Mouse (Mus musculus) embryonic facial prominence, embryonic 14.5 days (tissue): Measurements from ENCODE around the gene Morf4l2. TPM values are rescaled to one million over a fixed set of nuclear protein-coding genes. Genes with fewer than 3 reads are reported as not detected.

ENCODE experiments used
- ATAC-seq: fragments of 200-750 bp; cut with Nextera tagmentation; 2 replicates; pipeline ENCODE4 v1.8.0; 2017; ENCODE audit warnings: low read depth, moderate number of reproducible peaks, moderate TSS enrichment
- DNase-seq: peaks from one replicate; pipeline ENCODE4 v3.0.0-alpha.2; 2015; ENCODE audit warnings: low spot score
- H3K27ac ChIP-seq: fragments of 300-500 bp; sonication (generic); replicated peaks from 2 replicates; pipeline ENCODE4 v1.5.1; 2014; ENCODE audit warnings: low read depth, mild to moderate bottlenecking, low read length, moderate library complexity
- H3K27me3 ChIP-seq: fragments of 300-500 bp; sonication (generic); replicated peaks from 2 replicates; pipeline ENCODE4 v1.6.1; 2014; ENCODE audit warnings: low read length; ENCODE audit not compliant: control insufficient read depth, insufficient read depth
- H3K36me3 ChIP-seq: fragments of 300-500 bp; sonication (generic); 2 replicates; pipeline ENCODE4 v1.6.1; 2014; ENCODE audit warnings: low read length, mixed read lengths; ENCODE audit not compliant: control insufficient read depth, insufficient read depth
- H3K4me1 ChIP-seq: fragments of 300-500 bp; sonication (generic); 2 replicates; pipeline ENCODE4 v1.6.1; 2014; ENCODE audit warnings: antibody characterized with exemption, low read length; ENCODE audit not compliant: control insufficient read depth, insufficient read depth
- H3K4me2 ChIP-seq: fragments of 300-500 bp; sonication (generic); 2 replicates; pipeline ENCODE4 v1.6.1; 2014; ENCODE audit warnings: low read depth, mild to moderate bottlenecking, low read length, moderate library complexity, mixed read lengths
- H3K4me3 ChIP-seq: fragments of 300-500 bp; sonication (generic); 2 replicates; pipeline ENCODE4 v1.5.1; 2014; ENCODE audit warnings: low read depth, mild to moderate bottlenecking, low read length
- H3K9ac ChIP-seq: fragments of 300-500 bp; sonication (generic); 2 replicates; pipeline ENCODE4 v1.6.1; 2014; ENCODE audit warnings: low read depth, mild to moderate bottlenecking, low read length, moderate library complexity, mixed read lengths
- H3K9me3 ChIP-seq: fragments of 300-500 bp; sonication (generic); 2 replicates; pipeline ENCODE4 v1.6.1; 2016; ENCODE audit warnings: low read length; ENCODE audit not compliant: control insufficient read depth
- WGBS: fragments of 180-500 bp; shearing (Covaris S2); extraction: QIAGEN DNeasy Blood & Tissue Kit; methylation state at CpG from one replicate; pipeline ENCODE4 v1.1.7; 2014; 5-methylcytosine and 5-hydroxymethylcytosine counted together
- polyA plus RNA-seq: library from polyadenylated mRNA; unstranded; fragments of >200 nt; fragmentation: Nextera tagmentation; extraction: Ambion mirVana; gene quantifications from 2 replicates; pipeline ENCODE4 v1.2.1, GENCODE M21; 2014

Morf4l2 gene
- 655 and 681 TPM in 2 replicates for polyA plus RNA-seq

GRCm38 (mm10) chrX:136743459-136743858 lies at the start of gene Morf4l2:
Gene Morf4l2 (minus strand): TSS chrX:136743690.
- Histone ChIP-seq H3K4me3 (peak within 1 kb of the TSS; percentile 59), H3K27me3 (no peaks in the 10 kb centered on the region), H3K9ac (peak within 1 kb of the TSS; percentile 70), H3K9me3 (no peaks in the 10 kb centered on the region), H3K4me2 (peak within 1 kb of the TSS; percentile 58), H3K36me3 (peaks cover 6% of the 10 kb centered on the region), H3K4me1 (peaks cover 4% of the 10 kb centered on the region; the same call in 1 of the 2 replicates), H3K27ac (peak within 1 kb of the TSS; percentile 93)
- DNase-seq, result no peak
- WGBS, result 87% methylated on average over 12 of the region's 12 CpGs
- ATAC-seq, result no peak

- Histone ChIP-seq H3K4me3 (no peak overlapping the region), H3K4me2 (no peak overlapping the region), H3K4me1 (no peaks in the 10 kb centered on the region), H3K9me3 (no peaks in the 10 kb centered on the region), H3K36me3 (no peaks in the 10 kb centered on the region), H3K27ac (no peak overlapping the region), H3K27me3 (0 out of 2 replicates have a peak, but pooled peaks cover 4% of the 10 kb centered on the region), H3K9ac (no peak overlapping the region)
- ATAC-seq, result no peak
- DNase-seq, result peak; percentile 10
- 74% methylated on average over 4 of the region's 4 CpGs for WGBS
Observed at GRCm38 (mm10) chrX:136789446-136789845, 46.0 kb upstream of the Morf4l2 start.

GRCm38 (mm10) chrX:136780041-136780440 lies 36.6 kb upstream of the Morf4l2 start, which contains the start of gene Glra4:
Gene Glra4 (minus strand): TSS chrX:136780141.
- no peaks in the 10 kb centered on the region for H3K36me3 ChIP-seq
- no peak within 1 kb of the TSS for H3K4me2 ChIP-seq
- H3K27ac ChIP-seq, result no peak within 1 kb of the TSS
- no peak within 1 kb of the TSS for H3K4me3 ChIP-seq
- H3K27me3 ChIP-seq, result peaks cover 3% of the 10 kb centered on the region; the same call in 1 of the 2 replicates
- WGBS, result 67% methylated on average over 3 of the region's 3 CpGs
- no peak within 1 kb of the TSS for H3K9ac ChIP-seq
- H3K9me3 ChIP-seq, result no peaks in the 10 kb centered on the region
- no peaks in the 10 kb centered on the region for H3K4me1 ChIP-seq
- DNase-seq (no peak), ATAC-seq (no peak)

- ATAC-seq, result no peak
Observed at GRCm38 (mm10) chrX:136779262-136779661, 35.8 kb upstream of the Morf4l2 start.

GRCm38 (mm10) chrX:136778046-136778445 lies 34.6 kb upstream of the Morf4l2 start:
- Histone ChIP-seq H3K4me2 (no peak overlapping the region), H3K4me3 (no peak overlapping the region), H3K9me3 (no peaks in the 10 kb centered on the region), H3K4me1 (no peaks in the 10 kb centered on the region), H3K27ac (no peak overlapping the region), H3K36me3 (no peaks in the 10 kb centered on the region), H3K9ac (no peak overlapping the region), H3K27me3 (peaks cover 3% of the 10 kb centered on the region; the same call in 1 of the 2 replicates)
- no peak for ATAC-seq
- DNase-seq, result no peak
- 94% methylated on average over 1 of the region's 3 CpGs for WGBS

More at GRCm38 (mm10) chrX:136779262-136779661, 35.8 kb upstream of the Morf4l2 start:
- no peak overlapping the region for H3K9ac ChIP-seq
- DNase-seq, result no peak
- H3K27me3 ChIP-seq, result peaks cover 3% of the 10 kb centered on the region; the same call in 1 of the 2 replicates
- H3K9me3 ChIP-seq, result no peaks in the 10 kb centered on the region
- no peaks in the 10 kb centered on the region for H3K4me1 ChIP-seq
- no peak overlapping the region for H3K4me3 ChIP-seq
- H3K4me2 ChIP-seq, result no peak overlapping the region
- no peak overlapping the region for H3K27ac ChIP-seq
- no peaks in the 10 kb centered on the region for H3K36me3 ChIP-seq
- 68% methylated on average over 2 of the region's 2 CpGs for WGBS

- Histone ChIP-seq H3K9ac (no peak overlapping the region), H3K9me3 (no peaks in the 10 kb centered on the region), H3K4me3 (no peak overlapping the region), H3K27me3 (no peaks in the 10 kb centered on the region), H3K27ac (no peak overlapping the region), H3K4me2 (no peak overlapping the region), H3K36me3 (no peaks in the 10 kb centered on the region), H3K4me1 (no peaks in the 10 kb centered on the region)
- no peak for DNase-seq
- 76% methylated on average over 1 of the region's 1 CpGs for WGBS
- ATAC-seq, result no peak
Observed at GRCm38 (mm10) chrX:136773035-136773434, 29.5 kb upstream of the Morf4l2 start.

- no peaks in the 10 kb centered on the region for H3K4me1 ChIP-seq
- WGBS, result 71% methylated on average over 11 of the region's 11 CpGs
- H3K27me3 ChIP-seq, result no peaks in the 10 kb centered on the region
- H3K9ac ChIP-seq, result no peak overlapping the region
- no peak overlapping the region for H3K4me3 ChIP-seq
- no peaks in the 10 kb centered on the region for H3K9me3 ChIP-seq
- ATAC-seq, result no peak
- no peak overlapping the region for H3K27ac ChIP-seq
- H3K4me2 ChIP-seq, result no peak overlapping the region
- H3K36me3 ChIP-seq, result no peaks in the 10 kb centered on the region
- DNase-seq, result peak; percentile 35
Observed at GRCm38 (mm10) chrX:136761103-136762074, 17.9 kb upstream of the Morf4l2 start.

- H3K9me3 ChIP-seq, result no peaks in the 10 kb centered on the region
- no peaks in the 10 kb centered on the region for H3K4me1 ChIP-seq
- WGBS, result 90% methylated on average over 3 of the region's 3 CpGs
- no peak overlapping the region for H3K9ac ChIP-seq
- H3K27me3 ChIP-seq, result no peaks in the 10 kb centered on the region
- ATAC-seq (no peak), DNase-seq (no peak)
- H3K27ac ChIP-seq, result no peak overlapping the region
- no peak overlapping the region for H3K4me2 ChIP-seq
- H3K36me3 ChIP-seq, result no peaks in the 10 kb centered on the region
- no peak overlapping the region for H3K4me3 ChIP-seq
Observed at GRCm38 (mm10) chrX:136755464-136755863, 12.0 kb upstream of the Morf4l2 start.
